Mouse (Mus musculus) liver, adult 2 months (tissue): ENCODE measurements around the gene Ric1.

ENCODE experiments used
- CTCF ChIP-seq: fragments of 200-500 bp; IDR thresholded peaks from 2 replicates; pipeline ENCODE4 v1.5.1; 2011; ENCODE audit warnings: low read depth, low read length, control low read depth
- POLR2A ChIP-seq: fragments of 200-500 bp; IDR thresholded peaks from 2 replicates; pipeline ENCODE4 v1.6.1; 2011; ENCODE audit warnings: low read length, control low read depth; ENCODE audit not compliant: insufficient read depth; ENCODE audit errors: extremely low read depth

DNA sequence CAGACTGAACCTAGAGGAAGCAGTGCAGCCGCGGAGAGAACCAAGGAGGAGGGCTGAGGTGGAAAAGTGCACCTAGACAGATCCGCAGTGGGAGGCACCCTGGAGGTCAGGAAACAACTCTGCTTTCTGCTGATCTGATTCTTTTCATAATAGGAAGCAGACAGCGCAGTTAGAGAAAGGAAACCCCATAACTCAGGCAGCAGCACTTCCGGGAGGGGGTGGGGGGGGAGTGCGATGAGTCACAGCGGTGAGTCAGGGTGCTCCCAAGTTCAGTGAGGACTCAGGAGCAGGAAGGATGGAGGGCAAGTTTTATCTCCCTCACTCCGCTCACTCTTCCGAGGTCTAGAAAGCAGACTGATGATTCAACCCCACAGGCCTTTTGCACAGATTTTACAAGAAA lies 119.0 kb downstream of the Ric1 start:
- TF ChIP-seq CTCF (no peak), POLR2A (no peak)
